26 mouse cellular contexts compared by ENCODE assay signal in the genomic region with DNA sequence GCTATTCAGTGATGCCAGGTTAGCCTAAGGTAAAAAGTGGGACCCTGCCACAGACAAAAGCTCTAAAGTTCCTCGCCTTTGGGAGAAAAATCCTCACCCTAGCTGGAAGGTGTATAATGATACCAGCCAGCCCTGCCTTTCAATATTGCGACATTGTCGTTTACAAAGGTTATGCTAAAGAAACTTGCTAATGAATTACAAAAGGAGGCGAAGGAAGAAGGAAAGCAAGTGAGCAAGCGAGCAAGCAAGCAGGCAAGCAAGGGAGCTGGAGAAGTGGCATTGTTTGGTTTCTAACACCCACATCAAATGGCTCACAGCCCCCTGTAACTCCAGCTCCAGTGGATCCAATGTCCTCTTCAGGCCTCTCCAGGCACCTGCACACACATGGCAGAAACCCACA. TPM values are rescaled to one million over a fixed set of nuclear protein-coding genes. Genes with fewer than 3 reads are reported as not detected.
A peak's percentile ranks its signal among the peaks of the same experiment; 100 is the strongest.
DNase-seq lines count a peak whose midpoint lies in the region; ATAC-seq and TF ChIP-seq lines count a peak whose summit lies in the region.
"Had no signal": no experiment of that assay in that cellular context is flagged by ENCODE, and none has a peak within 500 bp of the region (broad histone marks: within the 10 kb centered on the region; RNA-seq: fewer than 3 reads in every experiment).

No protein-coding gene starts in this region.

- peaks cover 6% of the 10 kb centered on the region for H3K4me1 ChIP-seq in ES-Bruce4 (ENCODE audit: control insufficient read depth, insufficient read depth, low read length)
- no peaks in the 10 kb centered on the region for H3K4me1 ChIP-seq in hindbrain, embryonic 11.5 days (replicated peaks; ENCODE audit: control insufficient read depth, insufficient read depth, low read length)

- DNase-seq in R1 (ENCODE audit: low read depth, low spot score), result peak; percentile 75
- DNase-seq in embryo, embryonic 9.5 days (ENCODE audit: extremely low spot score), result no peak
- no peak for DNase-seq in kidney, adult 9 months
- no peak for DNase-seq in hindbrain, embryonic 11.5 days (ENCODE audit: low spot score)
- DNase-seq: adrenal gland, adult 8-10 months; adrenal gland, postnatal 14 days; adrenal gland, postnatal 36 days; cerebellum, adult 18-20 months; cerebellum, adult 8-10 months; cerebellum, adult 9-11 months; cerebellum, postnatal 25 days had no signal

- H3K4me3 ChIP-seq in ES-Bruce4 (ENCODE audit: low read depth, low read length) (no peak overlapping the region), myocyte (no peak overlapping the region)
- no peak overlapping the region for H3K4me3 ChIP-seq in hindbrain, embryonic 11.5 days (ENCODE audit: low read depth, low read length)
- H3K4me3 ChIP-seq: embryonic facial prominence, embryonic 13.5 days; embryonic facial prominence, embryonic 15.5 days; erythroblast, embryonic 14.5 days; forebrain, embryonic 10.5 days; forebrain, embryonic 12.5 days had no signal

- peak overlapping the region; percentile 42 for H3K4me2 ChIP-seq in myocyte (ENCODE audit: low read depth)
- no peak overlapping the region for H3K4me2 ChIP-seq in hindbrain, embryonic 11.5 days (replicated peaks; ENCODE audit: low read depth, low read length)
- H3K4me2 ChIP-seq: embryonic facial prominence, embryonic 13.5 days; embryonic facial prominence, embryonic 15.5 days; forebrain, embryonic 12.5 days had no signal

- no peak overlapping the region for H3ac ChIP-seq in myocyte (ENCODE audit: control insufficient read depth, insufficient read length)

- TF ChIP-seq EP300 in ES-Bruce4 (IDR thresholded peaks at IDR 0.05; ENCODE audit: insufficient read depth, low read depth, low read length), result 0 out of 2 replicates have a peak, but pooled peaks have one; percentile 28

- 64% methylated on average over 5 of the region's 5 CpGs for WGBS in hindbrain, embryonic 11.5 days

- H3K36me3 ChIP-seq in ES-Bruce4 (ENCODE audit: control insufficient read depth, insufficient read depth, low read length, poor library complexity, severe bottlenecking) (no peaks in the 10 kb centered on the region), myocyte (ENCODE audit: control insufficient read depth, insufficient read depth) (no peaks in the 10 kb centered on the region)
- no peaks in the 10 kb centered on the region for H3K36me3 ChIP-seq in hindbrain, embryonic 11.5 days (ENCODE audit: control insufficient read depth, insufficient read depth, low read length)
- H3K36me3 ChIP-seq: embryonic facial prominence, embryonic 13.5 days; embryonic facial prominence, embryonic 15.5 days; forebrain, embryonic 10.5 days; forebrain, embryonic 12.5 days; G1E had no signal

- no peak overlapping the region for H3K9ac ChIP-seq in ES-Bruce4 (ENCODE audit: low read depth, poor library complexity, severe bottlenecking)
- H3K9ac ChIP-seq in hindbrain, embryonic 11.5 days (ENCODE audit: low read depth, low read length), result no peak overlapping the region
- H3K9ac ChIP-seq: embryonic facial prominence, embryonic 13.5 days; embryonic facial prominence, embryonic 15.5 days; forebrain, embryonic 12.5 days had no signal

- no peaks in the 10 kb centered on the region for H3K9me3 ChIP-seq in ES-Bruce4 (replicated peaks; ENCODE audit: control insufficient read depth, insufficient read depth, low read length, poor library complexity, severe bottlenecking)
- H3K9me3 ChIP-seq in hindbrain, embryonic 11.5 days (ENCODE audit: control insufficient read depth, low read length), result no peaks in the 10 kb centered on the region
- H3K9me3 ChIP-seq: embryonic facial prominence, embryonic 13.5 days; embryonic facial prominence, embryonic 15.5 days; forebrain, embryonic 10.5 days; forebrain, embryonic 12.5 days; G1E had no signal

- ATAC-seq in hindbrain, embryonic 11.5 days (ENCODE audit: low FRiP score), result no peak
- ATAC-seq: activated CD4-positive, CD25-positive, alpha-beta regulatory T cell, adult 4 months; forebrain, embryonic 14.5 days; forebrain, embryonic 16.5 days; Patski had no signal

- TF ChIP-seq CTCF in ES-Bruce4 (IDR thresholded peaks at IDR 0.05; ENCODE audit: low read depth, low read length), result no peak

- H3K27ac ChIP-seq in ES-Bruce4 (ENCODE audit: insufficient read depth, low read length), result peak overlapping the region; percentile 80
- no peak overlapping the region for H3K27ac ChIP-seq in hindbrain, embryonic 11.5 days (ENCODE audit: low read depth, low read length)
- H3K27ac ChIP-seq: embryonic facial prominence, embryonic 13.5 days; embryonic facial prominence, embryonic 15.5 days; forebrain, embryonic 10.5 days; forebrain, embryonic 12.5 days had no signal

- H3K27me3 ChIP-seq in ES-Bruce4 (ENCODE audit: control insufficient read depth, insufficient read depth, low read length, poor library complexity, severe bottlenecking), result no peaks in the 10 kb centered on the region
- no peaks in the 10 kb centered on the region for H3K27me3 ChIP-seq in myocyte (ENCODE audit: control insufficient read depth, insufficient read depth, insufficient read length)
- no peaks in the 10 kb centered on the region for H3K27me3 ChIP-seq in hindbrain, embryonic 11.5 days (ENCODE audit: control insufficient read depth, insufficient read depth, low read length)
- H3K27me3 ChIP-seq: embryonic facial prominence, embryonic 13.5 days; embryonic facial prominence, embryonic 15.5 days had no signal

- no peaks in the 10 kb centered on the region for H3K79me2 ChIP-seq in myocyte (ENCODE audit: control insufficient read depth, insufficient read depth)

- TF ChIP-seq POLR2A in ES-Bruce4 (IDR thresholded peaks at IDR 0.05; ENCODE audit: insufficient read depth, low read length) (no peak), myocyte (IDR thresholded peaks at IDR 0.05; ENCODE audit: insufficient read length, low read depth) (no peak)

TF ChIP-seq in myocyte, 11 proteins besides CTCF, POLR2A, EP300 and RAD21:
- TF ChIP-seq TCF12 (IDR thresholded peaks at IDR 0.05; ENCODE audit: insufficient read depth, poor library complexity, severe bottlenecking) (no peak), TCF3 (IDR thresholded peaks at IDR 0.05; ENCODE audit: insufficient read length, low read depth) (no peak), MYOG (IDR thresholded peaks at IDR 0.05; ENCODE audit: control insufficient read depth in 1 of 3, insufficient read depth in 1 of 3, insufficient read length in 2 of 3, low read depth in 2 of 3) (peak in 1 of 3 experiments; percentile 8)

RNA-seq across cellular contexts. Expression of a gene that starts 9.7 kb away (rescaled TPM):
- polyA plus RNA-seq in ES-Bruce4 (2011; ENCODE audit: insufficient read depth, insufficient read length, low read depth, missing spikeins) (1.0 and 1.9 TPM in 2 replicates), myocyte (2012; fragmentation: generic; extraction: Trizol) (0.24 TPM)
- 0.08 and 0.71 TPM in 2 replicates for polyA plus RNA-seq in hindbrain, embryonic 11.5 days (2014; fragmentation: Nextera tagmentation; extraction: Ambion mirVana)
- polyA plus RNA-seq: C2C12; erythroblast, embryonic 14.5 days; forebrain, embryonic 14.5 days; G1E; Patski had no signal

RNA-seq across cellular contexts. Expression of a gene that starts 21.5 kb away (rescaled TPM):
- polyA plus RNA-seq in ES-Bruce4 (2011; ENCODE audit: insufficient read depth, insufficient read length, low read depth, missing spikeins) (1.5 and 1.8 TPM in 2 replicates), myocyte (2012; fragmentation: generic; extraction: Trizol) (0.40 TPM)
- polyA plus RNA-seq in hindbrain, embryonic 11.5 days (2014; fragmentation: Nextera tagmentation; extraction: Ambion mirVana), result 1.8 and 1.9 TPM in 2 replicates

RNA-seq across cellular contexts. Expression of a gene that starts 29.7 kb away (rescaled TPM):
- 61.3 and 63.1 TPM in 2 replicates for polyA plus RNA-seq in ES-Bruce4 (2011; ENCODE audit: insufficient read depth, insufficient read length, low read depth, missing spikeins)
- 29.9 TPM for polyA plus RNA-seq in myocyte (2012; fragmentation: generic; extraction: Trizol)
- polyA plus RNA-seq in hindbrain, embryonic 11.5 days (2014; fragmentation: Nextera tagmentation; extraction: Ambion mirVana), result 47.2 and 50.3 TPM in 2 replicates

RNA-seq across cellular contexts. Expression of a gene that starts 31.1 kb away (rescaled TPM):
- polyA plus RNA-seq in ES-Bruce4 (2011; ENCODE audit: insufficient read depth, insufficient read length, low read depth, missing spikeins), result not detected in 2 replicates
- 0.23 TPM for polyA plus RNA-seq in myocyte (2012; fragmentation: generic; extraction: Trizol)
- 0.50 and 0.82 TPM in 2 replicates for polyA plus RNA-seq in hindbrain, embryonic 11.5 days (2014; fragmentation: Nextera tagmentation; extraction: Ambion mirVana)
- polyA plus RNA-seq: embryonic facial prominence, embryonic 11.5 days; embryonic facial prominence, embryonic 13.5 days; embryonic facial prominence, embryonic 15.5 days; erythroblast, embryonic 14.5 days; forebrain, embryonic 14.5 days; forebrain, embryonic 16.5 days; frontal cortex, adult 2 months had no signal

RNA-seq across cellular contexts. Expression of a gene that starts 55.5 kb away (rescaled TPM):
- polyA plus RNA-seq in ES-Bruce4 (2011; ENCODE audit: insufficient read depth, insufficient read length, low read depth, missing spikeins) (95.2 and 95.3 TPM in 2 replicates), myocyte (2012; fragmentation: generic; extraction: Trizol) (128 TPM)
- polyA plus RNA-seq in hindbrain, embryonic 11.5 days (2014; fragmentation: Nextera tagmentation; extraction: Ambion mirVana), result 76.6 and 87.5 TPM in 2 replicates
